In genomic region chr13:8849311-8849710, GRCm38 (mm10) we compare ENCODE assay signal across 15 mouse cellular contexts. TPM values are rescaled to one million over a fixed set of nuclear protein-coding genes. Genes with fewer than 3 reads are reported as not detected.
A peak's percentile ranks its signal among the peaks of the same experiment; 100 is the strongest.
DNase-seq lines count a peak whose midpoint lies in the region; ATAC-seq lines count a peak whose summit lies in the region.
"Had no signal": no experiment of that assay in that cellular context is flagged by ENCODE, and none has a peak within 500 bp of the region (broad histone marks: within the 10 kb centered on the region; RNA-seq: fewer than 3 reads in every experiment).

No protein-coding gene starts in this region.

- 11% methylated on average over 1 of the region's 1 CpGs for WGBS in liver, embryonic 13.5 days (ENCODE audit: insufficient replicate concordance)
- WGBS in midbrain, embryonic 15.5 days: 73% methylated on average over 1 of the region's 1 CpGs

- no peaks in the 10 kb centered on the region for H3K9me3 ChIP-seq in liver, embryonic 13.5 days (replicated peaks)
- no peaks in the 10 kb centered on the region for H3K9me3 ChIP-seq in midbrain, embryonic 15.5 days
- H3K9me3 ChIP-seq: heart, embryonic 10.5 days had no signal

- peaks cover 51% of the 10 kb centered on the region for H3K36me3 ChIP-seq in liver, embryonic 13.5 days
- H3K36me3 ChIP-seq in midbrain, embryonic 15.5 days (replicated peaks): peaks cover 29% of the 10 kb centered on the region; the same call in 1 of the 2 replicates

- no peak overlapping the region for H3K27ac ChIP-seq in liver, embryonic 13.5 days
- no peak overlapping the region for H3K27ac ChIP-seq in midbrain, embryonic 15.5 days
- H3K27ac ChIP-seq: heart, embryonic 10.5 days; macrophage had no signal

- intact Hi-C loops in heart, postnatal 36 days (cut with DNase I): loop anchor here (2.0 kb wide), 1 partner anchor 13 kb away; no protein-coding TSS in a partner anchor

- peaks cover 17% of the 10 kb centered on the region for H3K4me1 ChIP-seq in liver, embryonic 13.5 days (replicated peaks)
- no peaks in the 10 kb centered on the region for H3K4me1 ChIP-seq in midbrain, embryonic 15.5 days
- H3K4me1 ChIP-seq: heart, embryonic 10.5 days had no signal

- peak; percentile 89 for ATAC-seq in liver, embryonic 13.5 days (ENCODE audit: low read depth)
- peak; percentile 97 for ATAC-seq in megakaryocyte-erythroid progenitor cell, adult 5-6 weeks (replicated peaks; ENCODE audit: low FRiP score, low TSS enrichment, poor library complexity, severe bottlenecking)
- ATAC-seq in midbrain, embryonic 15.5 days (replicated peaks): no peak
- ATAC-seq: midbrain, embryonic 16.5 days had no signal

- no peak overlapping the region for H3K9ac ChIP-seq in liver, embryonic 13.5 days
- no peak overlapping the region for H3K9ac ChIP-seq in midbrain, embryonic 15.5 days

- no peaks in the 10 kb centered on the region for H3K27me3 ChIP-seq in liver, embryonic 13.5 days
- no peaks in the 10 kb centered on the region for H3K27me3 ChIP-seq in midbrain, embryonic 15.5 days (replicated peaks)

- peak; percentile 58 for DNase-seq in heart, adult 11 months
- DNase-seq in heart, postnatal 36 days: no peak
- peak; percentile 81 for DNase-seq in MN1 (ENCODE audit: low spot score)
- peak; percentile 45 for DNase-seq in liver, embryonic 13.5 days
- DNase-seq in layer of hippocampus, adult 18-20 months (ENCODE audit: low spot score in 2 of 2): no peak
- DNase-seq in B cell, adult 2 months: no peak
- DNase-seq: adrenal gland, postnatal 10 days; cerebellum, adult 9-11 months; gastrocnemius, postnatal 14 days; kidney, adult 2 months had no signal

- H3K4me3 ChIP-seq in liver, embryonic 13.5 days (replicated peaks): no peak overlapping the region
- H3K4me3 ChIP-seq in midbrain, embryonic 15.5 days: no peak overlapping the region
- H3K4me3 ChIP-seq: heart, embryonic 10.5 days had no signal

- no peak overlapping the region for H3K4me2 ChIP-seq in liver, embryonic 13.5 days
- no peak overlapping the region for H3K4me2 ChIP-seq in midbrain, embryonic 15.5 days

RNA-seq across cellular contexts. Expression of gene Wdr37, which starts 22.4 kb away (rescaled TPM):
- 10 to 100 TPM; 32.8 to 35.2 TPM for total RNA-seq in heart, postnatal 36 days (2021)
- 7.8 and 9.9 TPM in 2 replicates for polyA plus RNA-seq in liver, embryonic 13.5 days (2015; fragmentation: Nextera tagmentation; extraction: Ambion mirVana)
- total RNA-seq in megakaryocyte-erythroid progenitor cell, adult 5-6 weeks (2014; fragmentation: Nextera tagmentation): 15.6 and 25.5 TPM in 2 replicates
- 29.4 and 34.1 TPM in 2 replicates for total RNA-seq in megakaryocyte-erythroid progenitor cell, adult 5-6 weeks (2017)
- total RNA-seq in layer of hippocampus, adult 18-20 months (2021): 100 to 1,000 TPM in 1 of 2 experiments, 10 to 100 TPM in 1; 82.3 to 100 TPM
- 55.4 and 58.2 TPM in 2 replicates for polyA plus RNA-seq in midbrain, embryonic 15.5 days (2015; fragmentation: Nextera tagmentation; extraction: Ambion mirVana)

RNA-seq across cellular contexts. Expression of gene Idi1, which starts 36.0 kb away (rescaled TPM):
- 1 to 10 TPM; 4.9 to 5.1 TPM for total RNA-seq in heart, postnatal 36 days (2021)
- polyA plus RNA-seq in liver, embryonic 13.5 days (2015; fragmentation: Nextera tagmentation; extraction: Ambion mirVana): 78.9 and 108 TPM in 2 replicates
- 25.7 and 30.0 TPM in 2 replicates for total RNA-seq in megakaryocyte-erythroid progenitor cell, adult 5-6 weeks (2014; fragmentation: Nextera tagmentation)
- total RNA-seq in megakaryocyte-erythroid progenitor cell, adult 5-6 weeks (2017): 64.9 and 102 TPM in 2 replicates
- 10 to 100 TPM; 31.9 to 32.9 TPM for total RNA-seq in layer of hippocampus, adult 18-20 months (2021)
- polyA plus RNA-seq in midbrain, embryonic 15.5 days (2015; fragmentation: Nextera tagmentation; extraction: Ambion mirVana): 89.4 and 94.1 TPM in 2 replicates

Comparison
In these comparisons a context has a peak if more than half of its experiments do, and no peak if none do; other contexts are left out.
1. DNase-seq: peak in heart, adult 11 months (single experiment), MN1 (single experiment) and liver, embryonic 13.5 days (single experiment); none in heart, postnatal 36 days (0 of 2), layer of hippocampus, adult 18-20 months (0 of 2) and B cell, adult 2 months (0 of 2).
2. RNA of gene Idi1, which starts 36.0 kb away (total RNA-seq): 25.7 to 102 TPM in megakaryocyte-erythroid progenitor cell, adult 5-6 weeks and 31.9 to 32.9 TPM in layer of hippocampus, adult 18-20 months; 4.9 to 5.1 TPM in heart, postnatal 36 days; every median in the first group is over 4 times any median in the second.